Mouse (Mus musculus) layer of hippocampus, postnatal 10 days (tissue): ENCODE data around the gene Nek4. TPM values are rescaled to one million over a fixed set of nuclear protein-coding genes. Genes with fewer than 3 reads are reported as not detected.

Source experiments
- DNase-seq, 2 experiments: peaks; one replicate each; pipeline ENCODE4 v3.0.0; 2021; ENCODE audit warnings: low spot score in 2 of 2
- long read RNA-seq: library from polyadenylated mRNA; stranded (forward); transcript quantifications from one replicate; pipeline ENCODE4 v2.0.0, GENCODE M21; 2023
- total RNA-seq, 2 experiments: library from RNA; stranded (reverse); gene quantifications; 2 replicates each; pipeline ENCODE4 v1.2.3; 2021

The Nek4 gene
- 10 to 100 TPM; 14.8 to 15.1 TPM for total RNA-seq
- long read RNA-seq, full-length matches to known transcripts, result 11 of 17 reads
- long read RNA-seq, partial matches to known transcripts, result 2 of 17 reads
- long read RNA-seq, other reads (novel, unspliced or antisense), result 4 of 17 reads

DNA sequence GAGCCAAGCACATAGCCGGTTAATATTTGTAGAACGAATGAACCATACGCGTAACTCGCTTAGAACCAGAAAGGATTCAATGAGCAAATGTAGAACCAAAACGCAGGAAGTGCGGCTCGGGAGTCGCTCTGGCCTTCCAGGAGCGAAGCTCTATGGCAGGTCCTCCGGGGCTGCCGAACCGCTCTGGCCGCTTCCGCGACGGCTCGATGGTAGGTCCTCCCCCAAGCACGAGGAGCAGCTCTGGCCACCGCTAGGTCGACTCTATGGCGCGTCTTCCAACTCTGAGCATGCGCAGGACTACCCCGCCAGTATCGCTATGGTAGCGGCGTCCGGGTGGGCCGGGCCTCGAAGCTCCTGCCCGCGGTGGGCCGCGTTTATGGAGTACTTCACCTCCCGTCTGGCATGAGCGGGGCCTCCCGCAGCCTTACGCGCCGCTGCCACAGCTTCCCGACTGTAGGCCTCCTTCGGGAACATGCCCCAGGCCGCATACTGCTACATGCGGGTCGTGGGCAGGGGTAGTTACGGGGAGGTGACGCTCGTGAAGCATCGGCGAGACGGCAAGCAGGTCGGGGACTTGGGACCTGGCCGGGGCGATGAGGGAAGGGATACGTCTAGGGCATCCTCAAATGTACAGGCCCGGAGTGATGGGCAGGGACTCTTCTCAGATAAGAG, at the start of gene Nek4:
Gene Nek4, plus strand, starts transcription at position 224 of the 672 bp plus-strand sequence.
- peak; percentile 96 to 97 for DNase-seq

DNA sequence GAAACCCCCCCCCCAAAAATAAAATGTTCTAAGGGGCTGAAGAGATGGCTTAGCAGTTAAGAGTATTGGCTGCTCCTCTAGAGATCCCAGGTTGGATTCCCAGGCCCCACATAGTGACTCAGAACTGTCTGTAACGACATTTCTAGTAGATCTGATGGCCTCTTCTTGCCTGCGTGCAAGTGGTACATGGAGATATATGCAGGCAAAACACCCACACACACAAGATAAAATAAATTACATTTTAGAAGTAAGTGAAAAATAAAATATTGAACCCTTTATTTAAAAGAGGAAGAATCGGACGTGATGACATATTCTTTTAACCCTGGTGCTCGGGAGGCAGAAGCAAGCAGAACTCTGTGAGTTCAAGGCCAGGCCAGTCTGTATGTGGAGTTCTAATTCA, 48.5 kb upstream of the Nek4 start:
- no peak for DNase-seq

DNA sequence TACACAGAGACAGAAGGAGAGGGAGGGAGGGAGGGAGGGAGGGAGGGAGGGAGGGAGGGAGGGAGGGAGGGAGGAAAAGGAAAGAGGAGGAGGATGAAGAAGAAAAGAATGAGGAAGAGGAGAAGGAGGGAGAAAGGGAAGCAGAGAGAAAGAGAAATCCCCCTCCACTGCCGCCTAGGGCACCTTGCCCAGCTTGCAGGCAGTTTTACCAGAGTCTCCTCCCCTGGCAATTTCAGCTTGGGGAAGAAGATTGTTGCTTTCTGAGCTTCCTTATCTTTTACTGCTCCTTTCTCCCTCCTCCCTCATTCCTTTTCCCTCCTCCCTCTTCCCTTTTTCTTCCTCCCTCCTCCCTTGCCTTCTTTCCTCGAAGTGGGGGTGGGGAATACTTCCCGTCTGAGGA, 48.1 kb upstream of the Nek4 start:
- DNase-seq, result no peak

DNA sequence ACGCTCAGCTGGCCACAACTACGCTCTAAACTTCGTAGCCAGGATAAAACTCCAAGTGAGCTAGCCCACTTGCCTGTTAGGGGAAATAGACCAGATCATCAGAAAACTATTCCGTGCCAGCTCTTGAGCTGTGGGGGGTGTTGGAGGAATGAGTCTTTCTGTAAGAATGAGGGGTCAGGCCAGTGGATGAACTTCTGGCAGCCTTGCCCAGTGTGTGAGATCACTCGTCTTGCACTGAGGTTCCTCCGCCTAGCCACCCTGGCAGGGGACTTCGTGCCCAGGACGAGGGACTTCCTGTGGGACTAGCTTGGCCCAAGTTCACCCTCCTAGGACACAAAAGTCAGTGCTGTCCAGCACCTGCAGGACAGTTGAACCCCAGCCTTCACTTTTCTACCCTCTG, 46.9 kb upstream of the Nek4 start:
- DNase-seq, result no peak

DNA sequence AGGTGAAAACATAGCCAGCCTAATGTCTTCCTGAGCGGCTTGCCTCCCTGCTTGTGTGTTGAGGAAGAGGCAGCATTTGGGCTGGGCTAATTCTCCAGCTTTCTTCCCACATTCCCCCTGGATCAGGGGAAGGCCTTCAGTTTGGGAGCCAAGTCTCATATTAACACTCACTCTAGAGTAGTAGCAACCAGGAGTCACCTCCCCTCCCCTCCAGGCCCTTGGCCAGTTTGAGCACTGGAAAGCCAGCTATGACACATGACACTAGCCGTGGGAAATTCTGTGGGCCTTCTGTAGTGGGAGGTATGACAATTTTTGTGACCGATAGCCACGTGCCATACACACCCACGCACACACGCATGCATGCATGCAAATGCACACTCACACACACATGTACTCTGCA, 45.2 kb upstream of the Nek4 start:
- DNase-seq, result no peak

DNA sequence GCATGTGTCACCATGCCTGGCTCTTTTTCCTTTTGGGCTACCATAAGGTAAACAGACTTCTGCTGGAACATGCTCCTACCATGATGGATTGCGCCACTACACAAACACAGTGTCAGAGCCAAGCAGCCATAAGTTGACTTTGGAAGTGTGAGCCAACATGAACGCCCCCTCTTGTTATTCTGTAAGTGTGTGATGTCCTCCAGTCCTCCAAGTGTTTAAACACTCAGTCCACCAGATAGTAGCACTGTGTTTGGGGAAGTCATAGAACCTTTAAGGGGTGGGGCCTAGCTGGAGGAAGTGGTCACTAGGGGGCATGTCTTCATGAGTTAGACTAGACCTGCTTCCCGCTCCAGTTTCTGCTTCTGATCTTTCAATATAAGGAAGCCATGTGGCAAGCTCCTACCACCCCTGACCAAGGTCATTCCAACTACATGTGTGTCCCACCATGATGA, 43.3 kb upstream of the Nek4 start:
- DNase-seq, result no peak

DNA sequence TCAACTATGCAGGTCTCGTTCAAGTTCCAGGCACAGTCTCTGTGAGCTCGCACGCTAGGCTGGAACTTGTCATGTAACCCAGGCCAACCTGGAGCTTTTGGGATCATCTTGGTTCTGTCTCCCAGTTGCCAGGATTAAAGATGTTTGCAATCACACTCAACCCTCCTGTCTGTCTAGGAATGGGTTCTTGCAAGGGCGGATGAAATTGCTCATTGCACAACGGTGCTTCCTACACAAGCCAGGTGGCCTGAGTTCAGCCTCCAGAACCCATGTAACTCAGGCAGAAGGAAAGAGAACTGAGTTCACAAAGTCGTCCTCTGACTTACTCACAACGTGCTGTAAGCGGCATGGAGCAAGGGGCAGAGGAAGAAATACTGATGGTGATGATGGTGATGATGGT, 40.0 kb upstream of the Nek4 start:
- no peak for DNase-seq

DNA sequence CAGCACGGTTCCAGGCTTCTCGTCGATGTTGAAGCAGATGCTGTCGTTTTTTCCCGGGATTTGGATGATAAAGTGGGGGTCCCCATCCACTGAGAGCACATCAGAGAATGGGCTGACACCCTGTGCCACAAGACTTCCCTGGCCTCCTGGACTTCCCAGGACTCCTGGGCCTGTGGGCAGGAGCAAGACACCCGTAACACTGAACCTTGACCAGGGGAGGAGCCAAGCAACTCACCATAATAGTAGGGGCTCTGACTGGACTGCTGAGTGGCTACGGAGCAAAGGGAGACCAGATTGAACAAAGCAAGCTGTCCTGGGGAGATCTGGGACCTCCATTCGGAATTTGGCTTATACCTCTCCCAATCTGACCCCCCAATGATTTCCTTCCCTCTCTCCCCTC, 38.5 kb upstream of the Nek4 start:
- DNase-seq, result no peak

DNA sequence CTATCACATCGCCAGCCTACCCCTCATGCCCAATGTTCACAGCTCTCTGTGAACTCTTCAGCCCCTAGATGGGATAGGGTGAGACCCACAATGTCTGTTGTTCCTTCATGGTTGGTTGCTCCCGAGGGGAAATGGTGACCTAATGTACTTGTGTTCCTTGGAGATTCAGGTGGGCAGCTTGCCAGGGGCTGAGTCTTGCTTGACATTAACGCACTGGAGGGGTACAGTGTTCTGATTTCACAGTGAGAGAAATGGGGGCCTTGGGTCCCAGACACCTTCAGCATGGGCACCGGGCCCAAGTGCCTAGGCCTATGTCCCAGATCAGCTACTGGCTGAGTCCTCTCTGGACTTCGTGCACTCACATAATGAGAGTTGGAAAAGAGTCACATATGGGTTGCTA, 37.8 kb upstream of the Nek4 start:
- DNase-seq, result no peak

DNA sequence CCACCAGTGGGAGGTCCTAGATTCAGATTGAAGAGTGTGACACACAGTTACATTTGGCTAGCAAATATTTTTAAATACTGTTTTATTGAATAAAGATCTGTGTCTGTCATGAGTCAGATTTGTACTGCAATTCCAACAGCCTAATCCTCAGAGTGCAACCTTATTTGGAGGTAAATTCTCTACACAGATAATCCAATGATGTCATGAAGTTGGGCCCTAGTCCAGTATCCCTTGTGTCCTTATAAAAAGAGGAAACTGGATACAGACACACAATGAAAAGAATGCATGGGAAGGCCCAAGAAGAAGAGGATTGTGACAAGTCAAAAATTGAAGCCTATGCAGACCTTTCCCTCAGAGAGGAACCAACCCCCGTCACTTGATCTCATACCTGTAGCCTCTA, 34.7 kb upstream of the Nek4 start:
- no peak for DNase-seq

DNA sequence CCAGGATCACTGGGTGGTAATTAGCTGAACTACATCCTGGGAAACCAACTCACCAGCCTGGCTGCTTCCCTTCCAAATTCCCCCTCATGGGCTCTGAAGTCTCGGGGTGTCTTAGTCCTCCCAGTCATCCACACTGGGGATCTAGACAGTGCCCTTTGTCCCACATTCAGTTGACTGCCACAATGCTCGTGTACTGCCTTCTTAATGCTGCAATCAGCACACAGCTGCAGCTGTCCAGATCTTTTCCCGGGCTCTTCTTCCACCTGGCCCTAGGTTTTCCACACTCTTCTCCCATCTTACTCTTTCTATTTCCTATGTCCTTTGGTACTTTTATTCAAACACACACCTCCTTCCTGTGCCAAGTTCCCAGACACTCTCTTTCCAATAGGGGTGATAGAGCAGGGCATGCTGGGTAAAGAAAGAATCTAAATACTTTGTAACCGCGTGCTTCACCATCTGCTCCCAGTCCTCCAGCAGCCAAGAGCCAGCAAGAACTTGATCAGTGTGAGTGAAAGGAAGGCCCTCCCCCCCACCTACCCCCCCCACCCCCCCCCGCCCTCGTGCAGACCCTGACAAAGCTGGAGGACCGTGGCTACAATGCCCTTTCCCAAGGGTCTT, 29.0 kb upstream of the Nek4 start:
- no peak for DNase-seq

DNA sequence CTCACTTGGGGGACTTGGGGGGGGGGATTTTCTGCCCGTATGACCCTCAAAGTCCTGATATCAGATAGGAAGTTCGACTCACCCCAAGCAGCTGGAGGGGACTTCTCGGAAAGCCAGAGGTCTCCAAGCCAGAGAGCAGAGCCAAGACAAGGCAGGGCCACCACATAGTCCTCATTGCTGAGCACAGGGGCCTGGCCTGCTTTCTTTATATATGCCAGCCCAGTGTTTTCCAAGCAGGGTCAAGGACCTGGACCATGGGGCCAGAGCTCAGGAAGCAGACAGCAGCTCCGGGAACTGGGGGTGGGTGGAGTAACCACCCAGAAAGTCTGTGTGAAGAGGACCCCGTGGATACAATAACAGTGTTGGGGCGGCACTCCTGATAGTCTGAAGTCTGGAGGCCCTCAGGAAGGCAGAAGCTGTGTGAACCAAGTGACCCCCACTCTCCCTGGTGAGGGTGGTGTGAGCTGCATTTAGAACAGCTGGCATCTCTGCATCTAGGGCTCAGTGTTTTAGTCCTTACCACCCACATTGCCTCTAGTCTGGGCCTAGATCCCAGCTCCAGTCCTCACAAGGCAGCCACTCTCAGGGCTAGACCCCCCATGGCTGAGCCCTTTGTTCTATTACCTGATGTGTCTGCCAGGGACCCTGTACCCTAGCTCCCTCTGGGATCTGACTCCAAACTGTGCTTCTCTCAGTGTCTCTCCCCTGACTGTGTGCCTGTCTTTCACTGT, 27.6 kb upstream of the Nek4 start, which contains the start of gene Itih3:
Gene Itih3, minus strand, starts transcription at position 386 of the 731 bp plus-strand sequence.
- peak; percentile 38 to 41 for DNase-seq

DNA sequence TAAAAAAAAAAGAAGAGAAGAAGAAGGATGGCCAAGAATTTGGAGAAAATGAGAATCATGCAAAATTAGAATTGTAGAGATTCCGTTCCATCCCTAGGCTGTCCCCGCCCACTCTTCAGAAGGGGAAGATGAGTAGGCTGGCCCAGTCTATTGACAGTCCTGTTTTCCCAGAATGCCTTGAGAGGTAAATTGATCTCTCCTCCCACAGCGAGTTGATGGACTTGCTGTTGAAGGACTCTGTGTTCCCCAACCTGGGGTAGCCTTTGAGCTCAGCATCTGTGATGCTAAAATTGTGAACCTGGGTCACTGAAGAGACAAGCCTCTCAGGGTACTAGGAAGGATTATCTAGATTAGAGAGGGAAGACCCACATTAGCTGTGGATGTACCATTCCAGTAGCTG, 25.7 kb upstream of the Nek4 start:
- DNase-seq, result no peak

DNA sequence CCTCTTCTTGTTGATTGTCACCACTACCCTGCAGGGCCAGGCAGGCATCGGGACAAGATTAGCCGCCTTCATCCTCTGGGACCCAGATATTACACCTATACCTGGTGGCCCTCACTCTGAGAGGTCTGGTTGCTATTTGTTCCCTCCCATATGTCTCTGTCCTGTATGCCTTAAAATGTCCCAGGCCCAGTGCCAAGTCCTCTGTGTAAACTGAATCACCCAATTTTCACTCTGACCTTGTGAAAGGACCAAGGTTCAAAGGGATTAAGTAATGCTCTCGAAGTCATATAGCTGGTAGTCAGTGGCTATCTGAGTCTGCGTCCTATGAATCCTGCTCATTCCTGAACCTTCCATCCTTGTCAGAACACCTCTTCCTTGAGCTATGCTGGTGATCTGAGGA, 20.8 kb upstream of the Nek4 start:
- no peak for DNase-seq

DNA sequence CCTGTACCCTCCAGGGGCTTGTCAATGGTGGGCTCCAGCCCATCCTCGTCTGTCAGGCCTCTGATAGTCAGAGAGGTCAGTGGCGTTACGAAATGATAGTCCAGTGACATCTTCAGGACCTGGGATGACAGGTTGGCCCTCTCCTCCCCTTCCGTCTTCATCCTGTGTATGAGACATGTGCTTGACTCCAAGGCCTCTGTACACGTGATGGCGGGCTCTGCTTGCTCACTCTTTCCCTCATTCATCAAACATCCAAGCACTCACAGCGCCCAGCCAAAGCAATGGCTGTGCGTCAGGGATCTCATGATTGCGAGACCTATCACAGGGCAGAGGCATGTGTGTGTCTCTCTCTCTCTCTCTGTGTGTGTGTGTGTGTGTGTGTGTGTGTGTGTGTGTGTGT, 17.8 kb upstream of the Nek4 start:
- DNase-seq, result no peak

DNA sequence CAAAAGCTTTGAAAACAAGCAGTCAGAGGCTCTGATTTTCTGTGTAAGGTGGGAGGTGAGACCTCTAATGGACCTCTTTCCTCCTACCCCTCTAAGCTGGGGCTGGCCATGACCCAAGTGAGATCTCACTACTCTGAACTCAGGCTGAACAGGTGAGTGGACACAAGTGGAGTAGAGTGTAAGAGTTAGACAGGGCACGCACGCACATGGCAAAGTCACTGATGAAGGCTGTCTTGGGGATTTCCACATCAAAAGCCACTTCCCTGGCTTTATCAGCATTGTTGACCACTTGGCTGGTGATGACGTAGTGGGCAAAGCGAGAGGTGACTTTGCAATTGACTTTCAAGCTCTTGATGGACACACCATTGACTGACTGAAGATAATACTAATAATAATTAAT, 8.9 kb upstream of the Nek4 start:
- no peak for DNase-seq

DNA sequence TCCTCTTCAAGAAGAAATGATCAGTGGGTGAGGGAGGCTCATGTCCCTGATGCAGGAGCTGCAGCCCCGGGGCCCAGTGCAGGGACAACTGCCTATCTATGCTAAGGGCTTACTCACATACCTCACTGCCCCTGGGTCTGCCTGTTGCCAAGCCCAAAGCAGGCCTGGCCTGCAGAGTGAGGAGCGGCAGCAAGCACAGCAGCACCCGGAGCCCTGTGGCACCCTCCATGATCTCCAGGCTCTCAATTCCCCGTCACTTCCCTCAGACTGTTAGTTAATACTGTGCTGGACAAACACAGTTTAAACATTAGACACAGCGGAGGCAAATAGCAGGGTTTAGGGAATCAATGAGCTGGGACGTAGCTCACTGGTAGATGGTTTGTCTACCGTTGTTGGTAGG, 8.1 kb upstream of the Nek4 start, which contains the start of gene Itih1:
Gene Itih1, minus strand, starts transcription at position 252 of the 400 bp plus-strand sequence.
- no peak for DNase-seq

DNA sequence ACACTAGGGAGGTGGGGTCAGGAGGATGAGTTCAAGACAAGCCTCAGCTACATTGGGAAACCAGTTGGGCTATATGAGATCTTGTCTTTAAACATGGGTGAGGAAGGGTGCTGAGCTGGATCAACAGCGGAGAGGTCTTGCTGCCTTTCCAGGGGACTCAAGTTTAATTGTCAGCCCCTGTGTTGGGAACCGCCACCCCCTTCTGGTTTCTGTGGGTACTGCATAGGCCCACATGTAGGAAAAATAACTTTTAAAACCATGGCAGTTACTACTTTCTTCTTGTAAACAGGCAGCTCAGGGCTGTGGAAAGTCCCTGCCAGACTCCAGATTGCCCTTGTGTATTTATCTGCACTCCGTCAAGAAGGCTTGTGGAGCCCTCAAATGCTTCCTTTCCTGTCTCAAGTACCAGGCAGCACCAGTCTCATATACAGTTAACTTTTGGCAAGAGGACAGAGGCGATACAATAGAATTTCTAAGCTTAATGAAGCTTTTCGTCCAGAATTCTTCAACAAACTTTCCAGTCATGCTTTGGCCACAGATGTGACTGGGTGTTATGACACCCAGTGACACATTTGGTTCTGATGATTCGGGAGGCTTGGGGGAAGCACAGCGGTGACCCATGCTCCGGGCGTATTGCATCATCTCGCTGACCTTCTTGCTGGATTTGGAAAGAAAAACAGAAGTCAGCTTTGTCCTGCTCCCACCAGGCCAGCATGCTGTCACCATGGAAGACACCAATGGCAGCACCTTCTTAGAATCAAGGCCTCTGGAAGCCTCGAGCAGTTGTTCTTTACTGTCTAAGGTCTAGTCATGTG, 7.1 kb upstream of the Nek4 start:
- DNase-seq, result peak; percentile 81 to 83

DNA sequence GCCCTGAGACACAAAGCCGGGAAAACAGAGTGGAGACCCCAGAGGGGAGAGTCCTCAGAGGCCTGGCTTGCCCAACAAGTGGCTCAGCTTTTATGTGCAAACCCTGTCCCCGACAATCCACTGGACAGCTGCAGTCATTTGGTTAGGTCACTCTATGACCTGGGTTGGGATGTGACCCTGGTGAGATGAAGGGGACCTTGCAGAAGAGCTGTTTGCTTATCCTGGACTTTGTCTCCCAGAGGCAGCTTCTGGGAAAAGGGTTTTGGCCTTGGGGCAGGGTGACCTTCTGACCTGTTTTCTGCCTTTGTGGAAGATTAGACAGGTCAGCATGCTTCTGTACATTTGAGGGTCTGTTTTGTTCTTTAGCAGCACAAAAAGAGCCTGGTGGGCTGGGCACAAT, 6.4 kb upstream of the Nek4 start:
- no peak for DNase-seq

DNA sequence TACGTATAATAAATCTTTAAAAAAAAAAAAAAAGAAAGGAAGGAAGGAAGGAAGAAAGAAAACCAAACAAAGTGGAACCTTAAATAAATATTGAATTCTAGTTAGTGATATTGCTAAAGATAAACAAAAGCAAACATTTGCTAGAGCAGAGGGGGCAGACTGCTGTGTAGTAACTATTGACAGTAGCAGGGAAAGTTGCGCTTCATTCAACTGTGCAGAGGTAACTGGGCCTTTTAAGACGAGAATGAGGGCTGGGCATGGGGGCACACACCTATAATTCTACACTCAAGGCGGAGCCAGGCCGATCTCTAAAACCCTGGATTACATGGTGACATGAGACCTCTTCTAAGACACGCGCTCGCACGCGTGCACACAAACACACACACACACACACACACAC, 1.2 kb upstream of the Nek4 start:
- DNase-seq, result no peak

DNA sequence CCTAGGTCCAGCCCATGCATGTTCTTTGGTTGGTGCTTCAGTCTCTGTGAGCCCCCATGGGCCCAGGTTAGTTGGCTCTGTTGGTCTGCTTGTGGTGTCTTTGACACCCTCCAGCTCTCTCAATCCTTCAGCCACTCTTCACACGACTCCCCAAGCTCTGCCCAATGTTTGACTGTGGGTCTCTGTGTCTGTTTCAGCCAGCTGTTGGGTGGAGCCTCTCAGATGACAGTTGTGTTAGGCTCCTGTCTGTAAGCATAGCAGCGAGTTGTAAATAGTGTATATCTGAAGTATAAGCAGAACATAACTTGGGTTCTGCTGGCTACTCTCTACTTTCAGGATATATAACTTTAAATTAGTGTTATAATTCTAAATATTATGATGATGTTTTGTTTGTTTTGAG, 7.3 kb downstream of the Nek4 start:
- DNase-seq, result no peak
